Mouse (Mus musculus) liver, postnatal 0 days (tissue): ENCODE data around the gene Exosc10.

Experiments used
- CTCF ChIP-seq: sonication (generic); IDR thresholded peaks from 2 replicates; pipeline ENCODE4 v1.5.1; 2016; ENCODE audit warnings: antibody characterized with exemption, low read depth
- EP300 ChIP-seq: IDR thresholded peaks from 2 replicates; pipeline ENCODE4 v1.6.1; 2016; ENCODE audit warnings: antibody characterized with exemption, low read depth, mild to moderate bottlenecking

- no peak for TF ChIP-seq CTCF
- TF ChIP-seq EP300, result no peak
These were observed 24.5 kb upstream of the Exosc10 start for GRCm38 (mm10) chr4:148533613-148534328.
